Mouse (Mus musculus): ENCODE results near the gene Otor. TPM values are rescaled to one million over a fixed set of nuclear protein-coding genes. Genes with fewer than 3 reads are reported as not detected.

Gene Otor
- polyA plus RNA-seq, 1 experiment, result not detected

- peak; percentile 83 for DNase-seq
- TF ChIP-seq POLR2A (IDR thresholded peaks at IDR 0.05; ENCODE audit: borderline replicate concordance, extremely low read depth, low read depth, low read length), result peak; percentile 46; the same call in 1 of the 2 replicates
- no peak for TF ChIP-seq CTCF (IDR thresholded peaks at IDR 0.05; ENCODE audit: insufficient read depth, low read length)
- Histone ChIP-seq H3K4me3 (replicated peaks; ENCODE audit: extremely low read depth, low read depth, low read length) (peak within 1 kb of the TSS; percentile 96), H3K4me1 (ENCODE audit: control insufficient read depth, insufficient read depth, low read length) (peaks cover 9% of the 10 kb centered on the region)
- 1% methylated on average over 55 of the region's 55 CpGs for WGBS
Measured at GRCm38 (mm10) chr2:143062812-143063792, 15.2 kb upstream of the Otor start, which contains the start of gene Snrpb2. Gene Snrpb2 (plus strand): TSS chr2:143063039.

- no peak overlapping the region for H3K4me3 ChIP-seq (replicated peaks; ENCODE audit: extremely low read depth, low read depth, low read length)
- no peak for TF ChIP-seq CTCF (IDR thresholded peaks at IDR 0.05; ENCODE audit: insufficient read depth, low read length)
- no peak for TF ChIP-seq POLR2A (IDR thresholded peaks at IDR 0.05; ENCODE audit: borderline replicate concordance, extremely low read depth, low read depth, low read length)
- peaks cover 9% of the 10 kb centered on the region for H3K4me1 ChIP-seq (ENCODE audit: control insufficient read depth, insufficient read depth, low read length)
- no peak for DNase-seq
- 67% methylated on average over 3 of the region's 3 CpGs for WGBS
Measured at GRCm38 (mm10) chr2:143065914-143066313, 12.4 kb upstream of the Otor start.

- DNase-seq, result no peak
- peak overlapping the region; percentile 32 for H3K4me3 ChIP-seq (replicated peaks; ENCODE audit: extremely low read depth, low read depth, low read length)
- WGBS, result 21% methylated on average over 3 of the region's 3 CpGs
- no peaks in the 10 kb centered on the region; the same call in 1 of the 2 replicates for H3K4me1 ChIP-seq (ENCODE audit: control insufficient read depth, insufficient read depth, low read length)
- TF ChIP-seq CTCF (IDR thresholded peaks at IDR 0.05; ENCODE audit: insufficient read depth, low read length) (no peak), POLR2A (IDR thresholded peaks at IDR 0.05; ENCODE audit: borderline replicate concordance, extremely low read depth, low read depth, low read length) (no peak)
Measured at GRCm38 (mm10) chr2:143081693-143082092, 3.4 kb downstream of the Otor start.

- no peaks in the 10 kb centered on the region; the same call in 1 of the 2 replicates for H3K4me1 ChIP-seq (ENCODE audit: control insufficient read depth, insufficient read depth, low read length)
- DNase-seq, result no peak
- no peak overlapping the region for H3K4me3 ChIP-seq (replicated peaks; ENCODE audit: extremely low read depth, low read depth, low read length)
- no peak for TF ChIP-seq POLR2A (IDR thresholded peaks at IDR 0.05; ENCODE audit: borderline replicate concordance, extremely low read depth, low read depth, low read length)
- TF ChIP-seq CTCF (IDR thresholded peaks at IDR 0.05; ENCODE audit: insufficient read depth, low read length), result no peak
- WGBS, result 53% methylated on average over 2 of the region's 2 CpGs
Measured at GRCm38 (mm10) chr2:143084852-143085397, 6.7 kb downstream of the Otor start.

GRCm38 (mm10) chr2:143089866-143090265, 11.6 kb downstream of the Otor start:
- WGBS, result 56% methylated on average over 8 of the region's 8 CpGs
- no peak for DNase-seq
- Histone ChIP-seq H3K4me3 (replicated peaks; ENCODE audit: extremely low read depth, low read depth, low read length) (no peak overlapping the region), H3K4me1 (ENCODE audit: control insufficient read depth, insufficient read depth, low read length) (no peaks in the 10 kb centered on the region)
- TF ChIP-seq POLR2A (IDR thresholded peaks at IDR 0.05; ENCODE audit: borderline replicate concordance, extremely low read depth, low read depth, low read length) (no peak), CTCF (IDR thresholded peaks at IDR 0.05; ENCODE audit: insufficient read depth, low read length) (no peak)

GRCm38 (mm10) chr2:143093726-143094125, 15.5 kb downstream of the Otor start:
- 15% methylated on average over 6 of the region's 6 CpGs for WGBS
- DNase-seq, result peak; percentile 23
- H3K4me3 ChIP-seq (replicated peaks; ENCODE audit: extremely low read depth, low read depth, low read length), result no peak overlapping the region
- TF ChIP-seq POLR2A (IDR thresholded peaks at IDR 0.05; ENCODE audit: borderline replicate concordance, extremely low read depth, low read depth, low read length) (no peak), CTCF (IDR thresholded peaks at IDR 0.05; ENCODE audit: insufficient read depth, low read length) (peak; percentile 40; the same call in 1 of the 2 replicates)
- no peaks in the 10 kb centered on the region for H3K4me1 ChIP-seq (ENCODE audit: control insufficient read depth, insufficient read depth, low read length)

GRCm38 (mm10) chr2:143094761-143095160, 16.5 kb downstream of the Otor start:
- Histone ChIP-seq H3K4me1 (ENCODE audit: control insufficient read depth, insufficient read depth, low read length) (no peaks in the 10 kb centered on the region), H3K4me3 (replicated peaks; ENCODE audit: extremely low read depth, low read depth, low read length) (no peak overlapping the region)
- no peak for DNase-seq
- 51% methylated on average over 6 of the region's 6 CpGs for WGBS
- TF ChIP-seq POLR2A (IDR thresholded peaks at IDR 0.05; ENCODE audit: borderline replicate concordance, extremely low read depth, low read depth, low read length), result no peak

GRCm38 (mm10) chr2:143097170-143097569, 18.9 kb downstream of the Otor start:
- H3K4me1 ChIP-seq (ENCODE audit: control insufficient read depth, insufficient read depth, low read length), result no peaks in the 10 kb centered on the region
- H3K4me3 ChIP-seq (replicated peaks; ENCODE audit: extremely low read depth, low read depth, low read length), result no peak overlapping the region
- no peak for DNase-seq
- WGBS, result 67% methylated on average over 1 of the region's 1 CpGs
- TF ChIP-seq POLR2A (IDR thresholded peaks at IDR 0.05; ENCODE audit: borderline replicate concordance, extremely low read depth, low read depth, low read length) (no peak), CTCF (IDR thresholded peaks at IDR 0.05; ENCODE audit: insufficient read depth, low read length) (no peak)

- H3K4me1 ChIP-seq (ENCODE audit: control insufficient read depth, insufficient read depth, low read length), result no peaks in the 10 kb centered on the region
- TF ChIP-seq CTCF (IDR thresholded peaks at IDR 0.05; ENCODE audit: insufficient read depth, low read length) (no peak), POLR2A (IDR thresholded peaks at IDR 0.05; ENCODE audit: borderline replicate concordance, extremely low read depth, low read depth, low read length) (no peak)
- 85% methylated on average over 1 of the region's 1 CpGs for WGBS
- no peak for DNase-seq
- H3K4me3 ChIP-seq (replicated peaks; ENCODE audit: extremely low read depth, low read depth, low read length), result no peak overlapping the region
Measured at GRCm38 (mm10) chr2:143113859-143114258, 35.6 kb downstream of the Otor start.

All from lung, adult 2 months (tissue).